Mouse (Mus musculus) cerebellum, postnatal 25 days (tissue): ENCODE data around the gene Klk8.

ENCODE experiments used
- DNase-seq, 2 experiments: peaks; one replicate each; pipeline ENCODE4 v3.0.0; 2021; ENCODE audit warnings: mixed read lengths in 2 of 2

Gene Klk8

GRCm38 (mm10) chr7:43796355-43796754 lies 1.0 kb upstream of the Klk8 start:
- no peak for DNase-seq

GRCm38 (mm10) chr7:43797844-43798462 lies 576 bp downstream of the Klk8 start:
- DNase-seq = no peak

GRCm38 (mm10) chr7:43799876-43800275 lies 2.5 kb downstream of the Klk8 start:
- DNase-seq = no peak

GRCm38 (mm10) chr7:43810994-43811393 lies 13.6 kb downstream of the Klk8 start, which contains the start of gene Klk7:
TSS of gene Klk7 (plus strand) at chr7:43811294.
- DNase-seq = no peak

- DNase-seq = no peak
These were observed 17.8 kb downstream of the Klk8 start for GRCm38 (mm10) chr7:43815211-43815610.

- DNase-seq = no peak
These were observed 19.4 kb downstream of the Klk8 start for GRCm38 (mm10) chr7:43816746-43817145.

GRCm38 (mm10) chr7:43821581-43821980 lies 24.2 kb downstream of the Klk8 start:
- no peak for DNase-seq

- DNase-seq = no peak
These were observed 26.8 kb downstream of the Klk8 start, which contains the start of gene Klk6 for GRCm38 (mm10) chr7:43824199-43824598. TSS of gene Klk6 (plus strand) at chr7:43824499.

GRCm38 (mm10) chr7:43826056-43826455 lies 28.7 kb downstream of the Klk8 start:
- DNase-seq = no peak

- no peak for DNase-seq
These were observed 30.3 kb downstream of the Klk8 start for GRCm38 (mm10) chr7:43827706-43828105.

- no peak for DNase-seq
These were observed 31.6 kb downstream of the Klk8 start for GRCm38 (mm10) chr7:43829006-43829405.

- no peak for DNase-seq
These were observed 44.3 kb downstream of the Klk8 start, which contains the start of gene Klk5 for GRCm38 (mm10) chr7:43841701-43842100. TSS of gene Klk5 (plus strand) at chr7:43841971.

GRCm38 (mm10) chr7:43843801-43844200 lies 46.4 kb downstream of the Klk8 start:
- no peak for DNase-seq

GRCm38 (mm10) chr7:43851616-43852015 lies 54.2 kb downstream of the Klk8 start:
- no peak for DNase-seq
